Mouse (Mus musculus) frontal cortex, postnatal 25 days (tissue): ENCODE data around the gene Mios.

Source experiments
- DNase-seq, 2 experiments: peaks; one replicate each; pipeline ENCODE4 v3.0.0; 2022; ENCODE audit warnings: low spot score in 2 of 2

Mios gene

GRCm38 (mm10) chr6:8278426-8279002, 69.5 kb downstream of the Mios start:
- no peak for DNase-seq

GRCm38 (mm10) chr6:8283255-8283654, 74.2 kb downstream of the Mios start:
- no peak for DNase-seq

GRCm38 (mm10) chr6:8285401-8285960, 76.5 kb downstream of the Mios start:
- no peak for DNase-seq
